Mouse (Mus musculus): Measurements from ENCODE around the gene Hoxd4. TPM values are rescaled to one million over a fixed set of nuclear protein-coding genes. Genes with fewer than 3 reads are reported as not detected.

Gene Hoxd4
- polyA plus RNA-seq (2015; fragmentation: Nextera tagmentation; extraction: Ambion mirVana): 0.46 and 0.88 TPM in 2 replicates

DNA sequence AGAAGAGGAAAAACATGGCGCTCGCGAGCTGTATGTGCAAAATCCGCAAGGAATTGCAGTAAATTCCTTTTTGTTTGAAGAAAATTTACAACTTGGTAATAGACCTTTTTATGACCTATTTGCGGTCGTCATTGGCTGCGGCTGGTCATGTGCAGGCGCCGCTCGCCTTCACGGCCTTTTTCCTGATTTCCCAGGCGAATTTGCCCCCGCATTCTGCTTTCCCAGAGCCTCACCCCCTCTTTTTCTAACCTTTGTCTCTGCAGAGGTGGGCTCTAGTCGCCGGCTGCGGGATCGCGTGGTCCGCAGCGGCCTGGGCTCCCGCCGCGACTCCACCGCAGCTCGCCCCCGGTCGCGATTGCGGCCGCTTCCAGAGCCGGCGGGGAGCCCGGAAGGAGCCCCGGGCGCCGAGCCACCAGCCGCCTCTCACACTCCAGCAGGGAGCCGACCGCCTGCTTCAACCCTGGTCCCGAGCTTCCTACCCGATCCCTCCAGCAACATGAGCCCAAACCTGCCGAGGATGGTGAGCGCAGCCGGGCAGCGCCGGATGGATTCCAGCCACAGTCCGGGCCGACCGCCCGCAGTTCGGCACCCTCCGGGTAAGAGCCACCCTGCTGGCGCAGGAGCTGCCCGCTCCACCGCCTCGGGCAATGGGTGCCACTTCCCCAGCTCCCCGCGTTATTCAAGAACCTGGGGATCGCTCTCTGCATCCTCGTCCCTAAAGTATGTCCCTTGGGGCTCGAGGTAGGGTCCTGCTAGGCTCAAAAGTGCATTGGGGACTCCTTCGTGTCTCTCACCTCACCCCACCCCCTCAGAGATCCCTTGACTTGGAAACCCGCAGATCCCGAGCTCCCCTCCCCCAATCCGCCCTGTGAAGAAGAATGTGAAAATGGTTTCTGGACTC is at the start of gene Hoxd4, which contains the start of gene Hoxd3:
Gene Hoxd4 (plus strand): TSS at position 209 of the 901 bp plus-strand sequence.
Gene Hoxd3 (plus strand): TSS at position 207 of the 901 bp plus-strand sequence.

DNA sequence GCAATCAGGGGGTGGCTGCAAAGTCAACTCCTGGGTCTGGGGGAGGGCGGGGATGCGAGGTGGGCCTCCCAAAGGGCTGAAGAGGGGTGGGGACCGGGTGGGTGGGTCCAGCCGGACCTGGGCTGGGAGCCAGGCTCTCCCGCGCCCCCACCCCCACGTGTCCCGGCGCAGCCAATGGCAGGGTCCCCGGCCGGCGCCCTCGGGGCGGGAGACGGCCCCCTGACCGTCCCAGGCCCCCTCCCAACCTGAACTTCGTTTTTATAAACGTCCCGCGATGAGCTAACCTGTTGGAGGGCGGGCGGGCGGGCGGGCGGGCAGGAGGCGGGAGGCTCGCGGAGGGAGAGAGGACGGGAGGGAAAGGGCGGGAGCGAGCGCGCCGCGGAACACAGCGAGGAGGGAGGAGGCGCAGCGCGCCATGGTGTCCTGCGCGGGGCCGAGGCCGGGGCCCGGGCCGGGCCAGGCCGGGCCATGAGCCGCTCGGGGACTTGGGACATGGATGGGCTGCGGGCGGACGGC is 43.8 kb upstream of the Hoxd4 start, which contains the start of gene Hoxd13:
Gene Hoxd13 (plus strand): TSS at position 469 of the 516 bp plus-strand sequence.

GRCm38 (mm10) chr2:74674881-74675665 is 36.7 kb upstream of the Hoxd4 start, which contains the start of gene Hoxd12:
TSS of gene Hoxd12 (plus strand) at chr2:74675013.

GRCm38 (mm10) chr2:74678891-74679595 is 32.7 kb upstream of the Hoxd4 start, which contains the start of gene Hoxd11:
TSS of gene Hoxd11 (plus strand) at chr2:74679557.

GRCm38 (mm10) chr2:74691022-74691951 is 20.4 kb upstream of the Hoxd4 start, which contains the start of gene Hoxd10:
TSS of gene Hoxd10 (plus strand) at chr2:74691924.

DNA sequence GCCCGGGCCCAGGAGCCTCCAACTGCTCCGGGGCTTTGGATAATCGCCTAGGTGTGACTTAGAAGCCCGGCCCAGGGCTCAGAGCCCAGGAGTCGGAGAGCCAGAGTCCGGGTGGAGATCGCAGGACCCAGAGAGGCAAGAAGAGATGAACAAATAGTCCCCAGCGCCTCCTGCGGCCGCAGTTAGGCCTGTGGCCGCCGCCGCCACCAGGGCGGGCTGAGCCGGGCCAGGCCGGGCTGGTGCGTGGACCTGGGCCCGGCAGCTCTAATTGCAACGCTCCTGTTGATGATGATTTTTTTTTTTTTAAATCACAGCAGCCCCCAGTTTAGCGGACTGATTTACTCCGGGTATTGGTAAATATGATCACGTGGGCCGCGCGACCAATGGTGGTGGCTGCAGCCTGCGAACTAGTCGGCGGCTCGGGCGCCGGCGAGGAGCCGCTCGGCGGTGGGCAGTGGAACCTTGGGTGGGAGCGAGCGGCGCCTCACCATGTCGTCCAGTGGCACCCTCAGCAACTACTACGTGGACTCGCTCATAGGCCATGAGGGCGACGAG is 14.1 kb upstream of the Hoxd4 start, which contains the start of gene Hoxd9:
Gene Hoxd9 (plus strand): TSS at position 161 of the 555 bp plus-strand sequence.

GRCm38 (mm10) chr2:74704393-74704998 is 7.2 kb upstream of the Hoxd4 start, which contains the start of gene Hoxd8:
TSS of gene Hoxd8 (plus strand) at chr2:74704615.

GRCm38 (mm10) chr2:74726551-74726950 is 14.8 kb downstream of the Hoxd4 start, which contains the start of gene Gm28230:
TSS of gene Gm28230 (plus strand) at chr2:74726728.

DNA sequence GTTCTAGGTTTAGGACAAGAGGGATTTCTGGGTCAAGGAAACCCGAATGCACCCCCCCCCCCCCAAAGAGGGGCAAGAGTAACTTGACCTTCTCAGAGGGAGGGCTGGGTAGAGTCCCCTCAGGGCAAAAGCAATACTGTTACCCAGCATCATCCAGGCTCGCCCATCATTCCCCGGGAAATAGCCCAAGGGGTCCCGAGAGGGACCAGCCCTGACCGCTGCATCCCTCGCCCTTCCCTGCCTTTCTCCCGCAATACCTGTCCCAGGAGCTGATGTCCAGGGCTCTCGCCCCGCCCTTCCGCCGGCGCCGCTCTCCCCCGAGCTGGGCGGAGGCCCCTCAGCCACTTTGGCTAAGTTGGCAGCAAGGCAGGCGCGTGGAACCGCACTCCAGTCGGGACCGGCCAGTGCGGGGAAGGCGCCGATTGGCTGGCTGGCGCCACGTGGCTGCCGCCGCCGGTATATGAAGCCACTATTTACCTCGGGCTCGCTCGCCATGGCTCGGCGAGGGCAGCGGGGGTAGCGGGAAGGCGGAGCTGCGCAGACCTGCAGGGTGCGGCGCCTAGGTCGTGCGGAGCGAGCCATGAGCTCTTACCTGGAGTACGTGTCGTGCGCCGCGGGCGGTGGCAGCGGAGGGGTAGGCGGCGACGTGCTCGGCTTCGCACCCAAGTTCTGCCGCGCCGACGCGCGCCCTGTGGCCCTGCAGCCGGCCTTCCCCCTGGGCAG is 51.0 kb downstream of the Hoxd4 start, which contains the start of gene Hoxd1:
Gene Hoxd1 (plus strand): TSS at position 459 of the 723 bp plus-strand sequence.

Small RNA genes lying within 50 kb of the gene (microRNA-seq; reads per million reads assigned to microRNA genes)
- not detected for gene Gm44463 (ENCODE audit: borderline replicate concordance, insufficient number of aligned reads)
- gene Mir10b (ENCODE audit: borderline replicate concordance, insufficient number of aligned reads): 41,054 reads per million, percentile 98 among the genes with 10 or more reads in this experiment

Other genes with a start within 250 kb of the Hoxd4 start
- gene Lnpk, start 132.5 kb upstream of the Hoxd4 start, polyA plus RNA-seq (2015; fragmentation: Nextera tagmentation; extraction: Ambion mirVana): 12.8 and 18.2 TPM in 2 replicates
- gene Evx2, start 52.4 kb upstream of the Hoxd4 start, polyA plus RNA-seq (2015; fragmentation: Nextera tagmentation; extraction: Ambion mirVana): not detected in 2 replicates
- gene Hoxd13, start 43.6 kb upstream of the Hoxd4 start, polyA plus RNA-seq (2015; fragmentation: Nextera tagmentation; extraction: Ambion mirVana): not detected in 2 replicates
- gene Hoxd12, start 36.9 kb upstream of the Hoxd4 start, polyA plus RNA-seq (2015; fragmentation: Nextera tagmentation; extraction: Ambion mirVana): 0.11 TPM in 1 of 2 replicates, not detected in the other
- gene Hoxd11, start 32.4 kb upstream of the Hoxd4 start, polyA plus RNA-seq (2015; fragmentation: Nextera tagmentation; extraction: Ambion mirVana): 0.22 and 2.2 TPM in 2 replicates
- gene Hoxd10, start 20.0 kb upstream of the Hoxd4 start, polyA plus RNA-seq (2015; fragmentation: Nextera tagmentation; extraction: Ambion mirVana): 0.30 and 1.4 TPM in 2 replicates
- 4.5 and 6.1 TPM in 2 replicates for gene Hoxd9, start 14.2 kb upstream of the Hoxd4 start, polyA plus RNA-seq (2015; fragmentation: Nextera tagmentation; extraction: Ambion mirVana)
- 10.8 and 12.9 TPM in 2 replicates for gene Hoxd8, start 7.3 kb upstream of the Hoxd4 start, polyA plus RNA-seq (2015; fragmentation: Nextera tagmentation; extraction: Ambion mirVana)
- gene Hoxd3, start within 50 bp of the Hoxd4 start, polyA plus RNA-seq (2015; fragmentation: Nextera tagmentation; extraction: Ambion mirVana): 0.35 and 0.59 TPM in 2 replicates
- gene Gm28230, start 14.8 kb downstream of the Hoxd4 start, polyA plus RNA-seq (2015; fragmentation: Nextera tagmentation; extraction: Ambion mirVana): 0.23 TPM in 1 of 2 replicates, not detected in the other
- 0.10 TPM in 1 of 2 replicates, not detected in the other for gene Hoxd1, start 51.1 kb downstream of the Hoxd4 start, polyA plus RNA-seq (2015; fragmentation: Nextera tagmentation; extraction: Ambion mirVana)
- gene Mtx2, start 113.9 kb downstream of the Hoxd4 start, polyA plus RNA-seq (2015; fragmentation: Nextera tagmentation; extraction: Ambion mirVana): 197 and 230 TPM in 2 replicates